Mouse (Mus musculus) MEL (cell line): Measurements from ENCODE around the gene Bach2. TPM values are rescaled to one million over a fixed set of nuclear protein-coding genes. Genes with fewer than 3 reads are reported as not detected.

Source experiments
- DNase-seq: peaks from one replicate; pipeline ENCODE4 v3.0.0; 2011; ENCODE audit warnings: low read depth, low spot score
- H3K27ac ChIP-seq: 2 replicates; pipeline ENCODE4 v1.5.1; 2012; ENCODE audit warnings: low read depth, mild to moderate bottlenecking, control low read depth, low read length, moderate library complexity; ENCODE audit not compliant: control insufficient read depth
- H3K27me3 ChIP-seq, 2 experiments: fragments of 150-350 bp in 1 of 2; sonication (generic) in 1 of 2; 2 replicates each; pipeline ENCODE4 v1.6.1; 2012; ENCODE audit warnings: low read length in 2 of 2, mild to moderate bottlenecking in 2 of 2, improper control_type of control experiment in 1 of 2, moderate library complexity in 1 of 2; ENCODE audit not compliant: insufficient read depth in 2 of 2, control insufficient read depth in 1 of 2
- H3K36me3 ChIP-seq, 2 experiments: 2 replicates each; pipeline ENCODE4 v1.6.1; 2012 to 2014; ENCODE audit warnings: low read length in 2 of 2, improper control_type of control experiment in 1 of 2, inconsistent platforms in 1 of 2, mild to moderate bottlenecking in 1 of 2; ENCODE audit not compliant: insufficient read depth in 2 of 2, control insufficient read depth in 1 of 2
- H3K4me1 ChIP-seq, 2 experiments: fragments of 150-350 bp in 1 of 2; sonication (generic) in 1 of 2; 2 replicates each; pipeline ENCODE4 v1.6.1; 2012; ENCODE audit warnings: low read length in 2 of 2, improper control_type of control experiment in 1 of 2, mild to moderate bottlenecking in 1 of 2; ENCODE audit not compliant: insufficient read depth in 2 of 2, control insufficient read depth in 1 of 2
- H3K4me3 ChIP-seq, 2 experiments: fragments of 150-350 bp in 1 of 2; sonication (generic) in 1 of 2; 2 replicates each; pipeline ENCODE4 v1.5.1; 2012; ENCODE audit warnings: low read depth in 2 of 2, low read length in 2 of 2, mild to moderate bottlenecking in 2 of 2, moderate library complexity in 2 of 2, control low read depth in 1 of 2, improper control_type of control experiment in 1 of 2; ENCODE audit not compliant: control insufficient read depth in 1 of 2, insufficient read depth in 1 of 2
- H3K79me2 ChIP-seq: 2 replicates; pipeline ENCODE4 v1.6.1; 2012; ENCODE audit warnings: mild to moderate bottlenecking, low read length, moderate library complexity; ENCODE audit not compliant: control insufficient read depth, poor library complexity, insufficient read depth
- H3K9ac ChIP-seq: 2 replicates; pipeline ENCODE4 v1.6.1; 2012; ENCODE audit warnings: low read depth, mild to moderate bottlenecking, control low read depth, low read length, moderate library complexity; ENCODE audit not compliant: control insufficient read depth, poor library complexity, severe bottlenecking
- H3K9me3 ChIP-seq: fragments of 150-350 bp; sonication (generic); replicated peaks from 2 replicates; pipeline ENCODE4 v1.6.1; 2012; ENCODE audit warnings: mild to moderate bottlenecking, low read length, improper control_type of control experiment, moderate library complexity; ENCODE audit not compliant: insufficient read depth
- BHLHE40 ChIP-seq: IDR thresholded peaks from 2 replicates; pipeline ENCODE4 v1.6.1; 2012; ENCODE audit warnings: low read depth, mild to moderate bottlenecking, inconsistent platforms, low read length, improper control_type of control experiment, borderline replicate concordance
- CHD1 ChIP-seq: IDR thresholded peaks from 2 replicates; pipeline ENCODE4 v1.6.1; 2012; ENCODE audit warnings: low read depth, mild to moderate bottlenecking, inconsistent platforms, low read length, improper control_type of control experiment
- CTCF ChIP-seq, 3 experiments: IDR thresholded peaks in 2 of 3; conservative IDR thresholded peaks in 1 of 3; 2 replicates each; pipeline ENCODE4 v1.5.1; 2011 to 2012; ENCODE audit warnings: low read length in 3 of 3, low read depth in 2 of 3, mild to moderate bottlenecking in 2 of 3, improper control_type of control experiment in 1 of 3, inconsistent platforms in 1 of 3, mixed read lengths in 1 of 3, moderate library complexity in 1 of 3; ENCODE audit not compliant: control insufficient read depth in 1 of 3, insufficient read depth in 1 of 3, poor library complexity in 1 of 3, severe bottlenecking in 1 of 3
- E2F4 ChIP-seq: IDR thresholded peaks from 2 replicates; pipeline ENCODE4 v1.6.1; 2011; ENCODE audit warnings: low read depth, low read length, improper control_type of control experiment, borderline replicate concordance
- EP300 ChIP-seq, 2 experiments: IDR thresholded peaks; 2 replicates each; pipeline ENCODE4 v1.6.1; 2011; ENCODE audit warnings: improper control_type of control experiment in 2 of 2, low read length in 2 of 2, low read depth in 1 of 2, mild to moderate bottlenecking in 1 of 2
- ETS1 ChIP-seq: IDR thresholded peaks from 2 replicates; pipeline ENCODE4 v1.6.1; 2012; ENCODE audit warnings: low read depth, mild to moderate bottlenecking, inconsistent platforms, low read length, improper control_type of control experiment, moderate library complexity
- HCFC1 ChIP-seq: IDR thresholded peaks from 2 replicates; pipeline ENCODE4 v1.6.1; 2012; ENCODE audit warnings: low read depth, mild to moderate bottlenecking, inconsistent platforms, low read length, improper control_type of control experiment, moderate library complexity
- JUND ChIP-seq: IDR thresholded peaks from 2 replicates; pipeline ENCODE4 v1.6.1; 2011; ENCODE audit warnings: low read depth, mild to moderate bottlenecking, improper control_type of control experiment, low read length
- MAX ChIP-seq: IDR thresholded peaks from 2 replicates; pipeline ENCODE4 v1.6.1; 2011; ENCODE audit warnings: low read length, improper control_type of control experiment
- MYB ChIP-seq: IDR thresholded peaks from 2 replicates; pipeline ENCODE4 v1.6.1; 2011; ENCODE audit warnings: mild to moderate bottlenecking, low read depth, low read length, improper control_type of control experiment
- MYC ChIP-seq: IDR thresholded peaks from 2 replicates; pipeline ENCODE4 v1.6.1; 2011; ENCODE audit warnings: low read depth, mild to moderate bottlenecking, low read length, improper control_type of control experiment, moderate library complexity
- NELFE ChIP-seq: IDR thresholded peaks from 2 replicates; pipeline ENCODE4 v1.6.1; 2011; ENCODE audit warnings: low read depth, low read length, improper control_type of control experiment
- NRF1 ChIP-seq: IDR thresholded peaks from 2 replicates; pipeline ENCODE4 v1.6.1; 2014; ENCODE audit warnings: low read depth, mild to moderate bottlenecking, inconsistent platforms, low read length, improper control_type of control experiment, moderate library complexity; ENCODE audit not compliant: poor library complexity, insufficient read depth, severe bottlenecking
- POLR2AphosphoS2 ChIP-seq: IDR thresholded peaks from 2 replicates; pipeline ENCODE4 v1.6.1; 2011; ENCODE audit warnings: low read length, improper control_type of control experiment
- POLR2AphosphoS5 ChIP-seq: IDR thresholded peaks from 2 replicates; pipeline ENCODE4 v1.6.1; 2012; ENCODE audit warnings: low read depth, borderline replicate concordance, mild to moderate bottlenecking, inconsistent platforms, low read length, moderate library complexity, mixed read lengths
- SMC3 ChIP-seq: IDR thresholded peaks from 2 replicates; pipeline ENCODE4 v1.6.1; 2011; ENCODE audit warnings: low read depth, low read length, improper control_type of control experiment
- TCF12 ChIP-seq: IDR thresholded peaks from 2 replicates; pipeline ENCODE4 v1.6.1; 2014; ENCODE audit warnings: low read depth, mild to moderate bottlenecking, inconsistent platforms, low read length, improper control_type of control experiment, moderate library complexity
- UBTF ChIP-seq: IDR thresholded peaks from 2 replicates; pipeline ENCODE4 v1.6.1; 2012; ENCODE audit warnings: low read depth, mild to moderate bottlenecking, inconsistent platforms, low read length, improper control_type of control experiment, moderate library complexity, borderline replicate concordance; ENCODE audit not compliant: insufficient read depth
- ZC3H11A ChIP-seq: IDR thresholded peaks from 2 replicates; pipeline ENCODE4 v1.6.1; 2012; ENCODE audit warnings: low read depth, mild to moderate bottlenecking, inconsistent platforms, low read length, improper control_type of control experiment
- ZKSCAN1 ChIP-seq: IDR thresholded peaks from 2 replicates; pipeline ENCODE4 v1.6.1; 2012; ENCODE audit warnings: low read depth, mild to moderate bottlenecking, inconsistent platforms, low read length, improper control_type of control experiment, moderate library complexity
- ZMIZ1 ChIP-seq: IDR thresholded peaks from 2 replicates; pipeline ENCODE4 v1.6.1; 2012; ENCODE audit warnings: low read depth, mild to moderate bottlenecking, inconsistent platforms, low read length, improper control_type of control experiment, moderate library complexity
- ZNF384 ChIP-seq: IDR thresholded peaks from 2 replicates; pipeline ENCODE4 v1.6.1; 2012; ENCODE audit warnings: low read depth, mild to moderate bottlenecking, inconsistent platforms, low read length, improper control_type of control experiment
- polyA plus RNA-seq, 2 experiments: library from polyadenylated mRNA; stranded (reverse) in 1 of 2; unstranded in 1 of 2; fragments of >175 nt in 1 of 2; fragments of >200 nt in 1 of 2; gene quantifications; 2 replicates each; pipeline versions ENCODE4 v1.2.1 to v1.2.4; 2012; ENCODE audit warnings: low replicate concordance in 2 of 2, low read depth in 1 of 2; ENCODE audit not compliant: insufficient read length in 2 of 2, insufficient read depth in 1 of 2, missing spikeins in 1 of 2
- total RNA-seq: library from RNA; depleted of rRNA; stranded (reverse); fragments of 300-350 nt; gene quantifications from 2 replicates; pipeline ENCODE4 v1.2.3, GENCODE M21; 2012

The Bach2 gene
- total and polyA plus RNA-seq, 3 experiments: 0.04 TPM; not detected in 2

- H3K79me2 ChIP-seq: no peaks in the 10 kb centered on the region
- no peak for DNase-seq
- no peak for TF ChIP-seq ZC3H11A
- TF ChIP-seq JUND: no peak
- no peak for TF ChIP-seq TCF12
- no peak for TF ChIP-seq CHD1
- no peak for TF ChIP-seq ZNF384
- no peak for TF ChIP-seq ZKSCAN1
- TF ChIP-seq SMC3: no peak
- no peak for TF ChIP-seq HCFC1
- no peak for TF ChIP-seq MAX
- no peak for TF ChIP-seq E2F4
- no peak for TF ChIP-seq MYB
- TF ChIP-seq BHLHE40: no peak
These were observed 283.4 kb downstream of the Bach2 start for GRCm38 (mm10) chr4:32522013-32522412.

DNA sequence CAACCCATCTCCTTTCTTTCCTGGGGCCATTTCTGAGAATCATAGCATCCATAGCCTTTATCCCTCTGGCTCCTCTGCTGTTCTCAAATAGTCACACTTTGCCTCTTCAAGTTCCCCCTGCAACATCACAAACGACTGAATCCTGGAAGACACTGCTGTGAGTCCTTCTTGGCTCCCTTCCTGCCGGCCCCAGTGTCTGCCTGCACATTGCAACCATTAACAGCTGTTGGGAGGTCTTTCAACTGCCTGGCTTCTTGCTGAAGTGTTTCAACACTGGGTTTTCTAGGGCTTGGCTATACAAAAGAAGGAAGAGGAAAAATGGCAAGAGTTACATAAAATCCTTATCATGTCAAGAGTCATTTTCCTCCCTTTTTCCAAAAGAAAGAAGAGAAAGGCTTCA lies 285.7 kb downstream of the Bach2 start:
- no peaks in the 10 kb centered on the region for H3K9me3 ChIP-seq
- DNase-seq: no peak
- no peak overlapping the region for H3K4me3 ChIP-seq
- no peak overlapping the region for H3K9ac ChIP-seq
- no peaks in the 10 kb centered on the region for H3K79me2 ChIP-seq
- H3K4me1 ChIP-seq: no peaks in the 10 kb centered on the region
- H3K27me3 ChIP-seq: peaks cover 4 to 9% of the 10 kb centered on the region in 2 experiments; a peak in 3 of 4 replicates
- no peak overlapping the region for H3K27ac ChIP-seq
- TF ChIP-seq ZC3H11A: no peak
- no peak for TF ChIP-seq NELFE
- TF ChIP-seq ZKSCAN1: no peak
- TF ChIP-seq UBTF: no peak
- no peak for TF ChIP-seq MYC
- TF ChIP-seq, all 39 proteins: peak for 0
- H3K36me3 ChIP-seq: no peaks in the 10 kb centered on the region

More at GRCm38 (mm10) chr4:32522013-32522412, 283.4 kb downstream of the Bach2 start:
- Histone ChIP-seq H3K27me3 (peaks cover 4 to 9% of the 10 kb centered on the region in 2 experiments; a peak in 3 of 4 replicates), H3K4me3 (no peak overlapping the region), H3K4me1 (no peaks in the 10 kb centered on the region), H3K27ac (no peak overlapping the region), H3K9me3 (no peaks in the 10 kb centered on the region), H3K36me3 (no peaks in the 10 kb centered on the region), H3K9ac (no peak overlapping the region)

GRCm38 (mm10) chr4:32525000-32525399 lies 286.4 kb downstream of the Bach2 start:
- no peak for TF ChIP-seq CTCF (IDR thresholded peaks at IDR 0.05 in 2 of 3, conservative IDR thresholded peaks at IDR 0.05 in 1 of 3; ENCODE audit: control insufficient read depth in 1 of 3, insufficient read depth in 1 of 3, low read depth in 2 of 3, low read length in 3 of 3, poor library complexity in 1 of 3, severe bottlenecking in 1 of 3)
- TF ChIP-seq POLR2AphosphoS2: no peak
- no peak for TF ChIP-seq POLR2AphosphoS5
- no peak for TF ChIP-seq HCFC1
- no peak for TF ChIP-seq ZC3H11A
- no peak for TF ChIP-seq BHLHE40
- no peak for TF ChIP-seq TCF12
- TF ChIP-seq MYB: no peak
- no peak for TF ChIP-seq ZMIZ1
- TF ChIP-seq JUND: no peak
- no peak for TF ChIP-seq EP300 (IDR thresholded peaks at IDR 0.05; ENCODE audit: low read depth in 1 of 2, low read length in 2 of 2)
- TF ChIP-seq ETS1: no peak
- TF ChIP-seq NRF1: no peak
- no peak for DNase-seq
- Histone ChIP-seq H3K79me2 (no peaks in the 10 kb centered on the region), H3K4me1 (no peaks in the 10 kb centered on the region), H3K4me3 (no peak overlapping the region), H3K27me3 (peaks cover 4 to 8% of the 10 kb centered on the region in 2 experiments; a peak in 3 of 4 replicates), H3K36me3 (no peaks in the 10 kb centered on the region), H3K27ac (no peak overlapping the region), H3K9ac (no peak overlapping the region), H3K9me3 (no peaks in the 10 kb centered on the region)
